Mouse (Mus musculus) G1E (cell line): ENCODE data around the gene Rgs2. TPM values are rescaled to one million over a fixed set of nuclear protein-coding genes. Genes with fewer than 3 reads are reported as not detected.

Source experiments
- ATAC-seq: 2 replicates; pipeline ENCODE4 v1.8.0; 2016; ENCODE audit warnings: mild to moderate bottlenecking; ENCODE audit not compliant: insufficient number of reproducible peaks, poor library complexity, low FRiP score, severe bottlenecking; ENCODE audit errors: extremely low read depth
- DNase-seq: peaks from one replicate; pipeline ENCODE4 v3.0.0; 2012; ENCODE audit warnings: low spot score
- H3K27me3 ChIP-seq: 2 replicates; pipeline ENCODE4 v1.6.1; 2012; ENCODE audit warnings: mild to moderate bottlenecking, low read length, inconsistent platforms; ENCODE audit not compliant: insufficient read depth
- H3K36me3 ChIP-seq: replicated peaks from 2 replicates; pipeline ENCODE3; 2012; ENCODE audit warnings: mild to moderate bottlenecking, inconsistent platforms
- H3K4me1 ChIP-seq: 2 replicates; pipeline ENCODE4 v1.6.1; 2012; ENCODE audit warnings: low read depth, low read length, inconsistent platforms, mixed read lengths; ENCODE audit not compliant: insufficient read depth
- H3K4me3 ChIP-seq: 2 replicates; pipeline ENCODE4 v1.5.1; 2012; ENCODE audit warnings: low read depth, mild to moderate bottlenecking, inconsistent platforms, low read length, moderate library complexity, mixed read lengths
- H3K9me3 ChIP-seq: replicated peaks from 2 replicates; pipeline ENCODE4 v1.6.1; 2012; ENCODE audit warnings: inconsistent platforms
- CTCF ChIP-seq: IDR thresholded peaks from 2 replicates; pipeline ENCODE4 v1.5.1; 2012; ENCODE audit warnings: low read depth, low read length, inconsistent platforms, mixed read lengths
- GATA1 ChIP-seq: IDR thresholded peaks from 2 replicates; pipeline ENCODE4 v1.6.1; 2012; ENCODE audit warnings: borderline replicate concordance, low read length, inconsistent platforms, mixed read lengths
- GATA2 ChIP-seq: IDR thresholded peaks from 2 replicates; pipeline ENCODE4 v1.6.1; 2012; ENCODE audit warnings: low read depth, low read length, inconsistent platforms, borderline replicate concordance
- POLR2AphosphoS5 ChIP-seq: IDR thresholded peaks from 2 replicates; pipeline ENCODE4 v1.6.1; 2012; ENCODE audit warnings: low read depth, low read length, inconsistent platforms; ENCODE audit not compliant: insufficient replicate concordance
- TAL1 ChIP-seq: conservative IDR thresholded peaks from 2 replicates; pipeline ENCODE4 v1.6.1; 2012; ENCODE audit warnings: low read depth, low read length, inconsistent platforms, mixed read lengths
- polyA plus RNA-seq: library from polyadenylated mRNA; stranded (reverse); fragments of >175 nt; gene quantifications from 2 replicates; pipeline ENCODE4 v1.2.3, GENCODE M21; 2012
- total RNA-seq, 2 experiments: library from RNA; stranded (forward) in 1 of 2; stranded (reverse) in 1 of 2; fragments of 200-1000 nt in 1 of 2; fragments of >200 nt in 1 of 2; fragmentation: Nextera tagmentation in 1 of 2; gene quantifications; 2 replicates each; pipeline ENCODE4 v1.2.3; 2014 to 2017

Rgs2 gene
- total and polyA plus RNA-seq, 3 experiments, result 0.02 to 0.66 TPM; not detected in 1

GRCm38 (mm10) chr1:143990263-143990662 lies 13.7 kb downstream of the Rgs2 start:
- peak; percentile 45 for ATAC-seq

GRCm38 (mm10) chr1:143989773-143990172 lies 14.2 kb downstream of the Rgs2 start:
- no peak for DNase-seq
- no peak for TF ChIP-seq TAL1
- no peaks in the 10 kb centered on the region for H3K4me1 ChIP-seq
- no peak for ATAC-seq
- H3K9me3 ChIP-seq, result no peaks in the 10 kb centered on the region
- H3K27me3 ChIP-seq, result no peaks in the 10 kb centered on the region
- no peaks in the 10 kb centered on the region for H3K36me3 ChIP-seq
- H3K4me3 ChIP-seq, result no peak overlapping the region

More at GRCm38 (mm10) chr1:143990263-143990662, 13.7 kb downstream of the Rgs2 start:
- TF ChIP-seq GATA1, result no peak
- TF ChIP-seq POLR2AphosphoS5, result no peak
- TF ChIP-seq CTCF, result no peak
- TF ChIP-seq GATA2, result no peak
- no peak for TF ChIP-seq TAL1
- H3K4me3 ChIP-seq, result no peak overlapping the region
- H3K4me1 ChIP-seq, result no peaks in the 10 kb centered on the region
- DNase-seq, result no peak
- H3K36me3 ChIP-seq, result no peaks in the 10 kb centered on the region
- H3K9me3 ChIP-seq, result no peaks in the 10 kb centered on the region
- no peaks in the 10 kb centered on the region for H3K27me3 ChIP-seq

GRCm38 (mm10) chr1:143988756-143989155 lies 15.2 kb downstream of the Rgs2 start:
- no peaks in the 10 kb centered on the region for H3K4me1 ChIP-seq
- H3K4me3 ChIP-seq, result no peak overlapping the region
- no peak for ATAC-seq
- no peak for DNase-seq
- H3K27me3 ChIP-seq, result no peaks in the 10 kb centered on the region
- H3K36me3 ChIP-seq, result no peaks in the 10 kb centered on the region
- H3K9me3 ChIP-seq, result no peaks in the 10 kb centered on the region
- TF ChIP-seq CTCF (no peak), GATA2 (no peak), GATA1 (no peak), TAL1 (no peak), POLR2AphosphoS5 (no peak)

- Histone ChIP-seq H3K9me3 (no peaks in the 10 kb centered on the region), H3K4me1 (no peaks in the 10 kb centered on the region), H3K4me3 (no peak overlapping the region), H3K36me3 (no peaks in the 10 kb centered on the region), H3K27me3 (no peaks in the 10 kb centered on the region)
- ATAC-seq, result no peak
- no peak for TF ChIP-seq TAL1
- no peak for TF ChIP-seq GATA1
- no peak for TF ChIP-seq POLR2AphosphoS5
- TF ChIP-seq CTCF, result no peak
- TF ChIP-seq GATA2, result no peak
- DNase-seq, result no peak
Measured at GRCm38 (mm10) chr1:143984988-143985625, 18.9 kb downstream of the Rgs2 start.

GRCm38 (mm10) chr1:143982765-143983312 lies 21.1 kb downstream of the Rgs2 start:
- Histone ChIP-seq H3K27me3 (no peaks in the 10 kb centered on the region), H3K9me3 (no peaks in the 10 kb centered on the region), H3K4me3 (no peak overlapping the region), H3K36me3 (no peaks in the 10 kb centered on the region), H3K4me1 (no peaks in the 10 kb centered on the region)
- TF ChIP-seq POLR2AphosphoS5 (no peak), GATA1 (no peak), TAL1 (no peak), GATA2 (no peak), CTCF (no peak)
- DNase-seq, result no peak
- ATAC-seq, result no peak

- no peaks in the 10 kb centered on the region for H3K4me1 ChIP-seq
- no peaks in the 10 kb centered on the region for H3K27me3 ChIP-seq
- DNase-seq, result no peak
- no peak for ATAC-seq
- H3K4me3 ChIP-seq, result no peak overlapping the region
- TF ChIP-seq POLR2AphosphoS5, result no peak
- TF ChIP-seq TAL1, result no peak
- TF ChIP-seq GATA2, result no peak
- TF ChIP-seq GATA1, result no peak
- TF ChIP-seq CTCF, result no peak
- H3K9me3 ChIP-seq, result no peaks in the 10 kb centered on the region
- no peaks in the 10 kb centered on the region for H3K36me3 ChIP-seq
Measured at GRCm38 (mm10) chr1:143982085-143982764, 21.7 kb downstream of the Rgs2 start.
